Mouse (Mus musculus): ENCODE data around the gene Ddr2.

GRCm38 (mm10) chr1:170147651-170148448 lies 37.3 kb upstream of the Ddr2 start:
- TF ChIP-seq ZKSCAN1 (IDR thresholded peaks at IDR 0.05; ENCODE audit: borderline replicate concordance, low read depth, low read length) (no peak), IRF4 (IDR thresholded peaks at IDR 0.05; ENCODE audit: low read depth, low read length) (no peak), CTCF (conservative IDR thresholded peaks at IDR 0.05 in 1 of 2, IDR thresholded peaks at IDR 0.05 in 1 of 2; ENCODE audit: low read depth in 2 of 2, low read length in 2 of 2) (no peak), MXI1 (IDR thresholded peaks at IDR 0.05; ENCODE audit: low read depth, low read length) (no peak), ZMIZ1 (IDR thresholded peaks at IDR 0.05; ENCODE audit: low read depth, low read length) (no peak), ELF1 (IDR thresholded peaks at IDR 0.05; ENCODE audit: low read depth, low read length) (no peak), ZC3H11A (IDR thresholded peaks at IDR 0.05; ENCODE audit: low read depth, low read length) (no peak), POLR2A (IDR thresholded peaks at IDR 0.05; ENCODE audit: low read depth, low read length) (no peak), BHLHE40 (IDR thresholded peaks at IDR 0.05; ENCODE audit: low read depth, low read length) (no peak)

Measured in CH12.LX (cell line).